Mouse (Mus musculus) lung, postnatal 36 days (tissue): ENCODE measurements around the gene Afap1.

Experiments
- DNase-seq: peaks from one replicate; pipeline ENCODE4 v3.0.0; 2022; ENCODE audit warnings: mixed read lengths

Afap1 gene

DNA sequence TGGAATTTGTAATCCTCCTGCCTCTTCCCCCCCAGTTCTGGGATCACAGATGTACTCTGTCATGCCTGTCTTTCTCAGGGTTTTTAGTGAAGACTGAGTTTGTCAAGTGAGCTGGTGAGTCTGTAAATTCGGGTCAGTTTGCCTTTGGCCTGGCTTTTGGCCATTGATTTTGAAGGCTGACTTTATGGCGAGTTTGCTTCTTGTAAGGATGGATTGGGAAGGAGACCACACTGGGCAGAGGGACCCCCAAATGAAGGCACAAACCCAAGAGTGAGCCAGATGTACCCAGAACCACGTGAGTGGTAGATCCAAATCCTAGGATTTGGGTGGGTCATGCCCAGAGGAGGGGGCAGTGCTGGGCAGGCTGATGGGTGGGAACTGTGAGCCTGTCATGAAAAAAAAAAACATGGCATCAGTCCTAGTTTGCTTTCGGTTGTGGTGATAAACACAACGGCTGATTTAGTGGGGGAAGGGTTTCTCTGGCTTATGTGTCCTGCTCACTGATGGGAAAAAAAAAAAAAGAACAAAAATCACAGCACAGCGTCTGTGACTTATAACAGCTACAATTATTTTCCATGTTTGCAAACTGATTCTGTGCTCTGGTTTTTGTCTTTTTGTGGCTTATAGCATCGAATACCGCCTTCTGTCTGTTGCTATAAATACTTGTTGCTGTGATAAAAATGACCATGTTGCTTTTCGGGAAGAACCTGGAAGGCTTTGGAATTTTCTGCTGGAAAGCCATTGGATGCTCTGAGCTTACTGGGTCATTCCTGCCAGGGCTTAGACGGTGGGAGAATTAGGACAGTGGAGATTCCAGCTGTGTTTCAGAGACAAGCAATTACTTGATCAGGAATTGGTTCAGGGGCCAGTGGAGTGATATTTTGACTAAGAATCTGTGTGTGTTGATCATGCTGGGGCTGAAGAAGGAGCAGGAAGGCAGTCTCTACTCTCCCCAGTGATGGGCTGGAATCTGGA, 45.4 kb downstream of the Afap1 start:
- DNase-seq: no peak

DNA sequence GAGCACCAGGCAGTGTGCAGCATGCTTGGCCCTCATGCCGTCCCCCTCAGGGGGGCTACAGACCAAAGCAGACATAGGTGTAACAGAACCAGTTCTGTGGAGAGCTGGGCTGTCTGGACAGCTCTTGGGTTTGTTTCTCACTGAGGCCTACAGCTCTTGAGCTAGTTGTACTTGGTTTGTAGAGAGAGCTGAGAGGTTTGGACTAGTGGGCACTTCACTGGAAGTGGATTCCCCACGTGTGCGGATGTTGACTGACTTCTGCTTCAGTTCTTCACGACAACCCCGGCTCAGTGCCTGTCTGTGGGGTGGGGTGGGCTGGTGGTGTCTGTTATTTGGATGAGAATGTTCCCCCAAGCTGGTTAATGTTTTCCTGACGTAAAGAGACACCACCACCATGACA, 46.8 kb downstream of the Afap1 start:
- peak; percentile 62 for DNase-seq

DNA sequence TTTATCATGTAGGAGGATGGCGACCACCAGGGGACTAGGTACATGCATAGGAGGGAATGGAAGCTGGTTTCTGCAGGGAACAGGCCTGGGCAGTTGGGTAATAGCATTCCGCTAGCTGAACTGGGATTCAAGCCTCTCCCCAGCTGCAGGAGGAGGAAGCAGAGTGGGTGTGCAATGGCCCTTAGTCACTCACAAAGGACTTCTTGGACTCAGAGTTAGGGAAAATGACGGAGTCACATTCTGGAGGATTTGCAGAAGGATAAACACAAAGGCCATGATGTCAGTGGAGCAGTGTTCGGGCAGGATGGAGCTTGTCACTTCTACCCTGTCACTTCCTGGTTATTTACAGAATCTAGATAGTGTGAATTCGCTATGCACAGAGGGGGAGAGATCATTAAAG, 50.4 kb downstream of the Afap1 start:
- DNase-seq: peak; percentile 52

DNA sequence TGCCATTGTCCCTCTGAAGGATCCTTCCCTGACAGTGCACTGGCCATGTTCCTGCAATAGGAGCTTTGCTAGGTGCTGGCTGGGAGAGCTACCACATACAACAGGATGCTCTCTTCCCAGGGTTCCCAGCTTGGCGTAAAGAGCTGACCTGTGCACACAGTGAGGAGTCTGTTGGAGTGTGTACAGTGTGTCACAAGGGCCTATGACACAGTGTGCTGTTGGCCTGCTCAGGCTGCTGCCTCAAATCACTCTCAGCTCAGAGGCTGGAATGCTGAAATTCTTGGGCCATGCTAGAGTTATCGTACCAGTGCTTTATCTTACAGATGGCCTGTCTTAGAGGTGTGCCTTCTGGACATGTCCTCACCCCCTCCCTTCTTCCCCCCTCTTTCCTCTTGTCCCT, 53.7 kb downstream of the Afap1 start:
- no peak for DNase-seq

DNA sequence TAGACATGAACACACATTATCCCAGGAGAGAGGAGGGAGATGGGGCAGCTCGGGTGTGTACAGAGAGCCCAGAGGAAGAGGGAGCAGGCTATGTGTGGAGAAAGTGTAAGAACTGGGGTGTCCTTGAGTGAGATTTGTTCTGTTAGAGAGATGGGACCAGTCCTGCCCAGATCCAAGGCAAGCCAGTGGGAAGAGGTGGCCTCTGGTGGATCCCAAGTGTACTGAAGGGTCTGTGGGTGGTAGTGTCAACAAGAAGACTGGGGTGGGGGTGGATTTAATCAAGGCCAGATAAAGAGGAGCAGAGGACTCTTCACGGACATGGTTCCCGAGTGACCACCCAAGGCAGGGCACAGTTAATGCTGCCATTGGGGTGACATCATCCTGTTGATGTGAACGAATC, 54.3 kb downstream of the Afap1 start:
- DNase-seq: no peak

DNA sequence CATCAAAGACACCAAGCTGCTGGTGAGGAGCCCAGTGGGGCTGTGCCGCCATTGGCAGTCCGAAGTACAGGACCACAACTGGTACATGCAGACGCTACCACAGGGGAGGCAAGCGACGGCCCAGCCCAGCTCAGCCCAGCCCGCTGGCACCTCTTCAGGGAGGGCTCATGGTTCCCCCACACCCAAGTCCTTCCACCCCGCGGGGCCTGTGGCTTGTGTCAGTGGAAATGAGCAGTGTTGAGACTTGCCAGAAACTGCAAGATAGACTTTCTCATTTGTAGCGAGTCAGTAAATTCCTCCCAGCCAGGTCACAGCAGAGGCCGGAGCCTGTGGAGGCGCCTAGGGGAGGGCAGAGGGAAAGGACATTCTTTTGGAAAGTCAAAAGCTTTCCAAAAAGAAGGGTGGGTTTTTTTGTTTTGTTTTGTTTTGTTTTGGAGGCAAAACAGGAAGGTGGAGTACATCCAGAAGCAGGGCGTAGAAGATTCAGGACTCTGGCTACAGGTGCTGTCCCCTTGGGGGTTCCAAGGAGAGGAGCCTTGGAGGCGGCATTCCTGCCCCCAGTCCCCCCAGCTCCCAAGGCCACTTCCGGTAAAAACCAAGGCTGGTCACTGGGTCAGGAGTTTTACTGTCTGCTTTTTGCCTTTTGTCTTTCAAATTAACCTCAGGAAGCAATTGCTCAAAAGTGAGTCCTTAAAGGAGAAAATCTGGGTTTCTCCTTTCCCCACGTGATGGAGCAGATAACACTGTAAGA, 55.3 kb downstream of the Afap1 start:
- no peak for DNase-seq

DNA sequence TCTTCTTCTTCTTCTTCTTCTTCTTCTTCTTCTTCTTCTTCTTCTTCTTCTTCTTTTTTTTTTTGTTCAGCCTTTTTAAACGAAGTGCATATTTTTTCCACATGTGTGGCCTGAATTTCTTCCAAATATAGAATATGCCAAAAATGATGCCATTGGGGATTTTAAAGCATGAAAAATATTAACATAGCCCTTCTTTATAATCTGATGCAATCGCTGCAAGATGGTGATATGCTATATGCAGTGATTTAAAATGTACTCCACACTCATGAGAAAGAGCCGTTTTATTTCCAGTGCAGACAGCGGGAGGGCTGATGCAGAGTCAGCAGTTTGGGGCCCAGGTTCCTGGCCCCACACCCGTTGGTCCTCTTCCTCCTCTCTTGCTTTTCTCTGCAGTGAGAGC, 55.9 kb downstream of the Afap1 start:
- DNase-seq: no peak

DNA sequence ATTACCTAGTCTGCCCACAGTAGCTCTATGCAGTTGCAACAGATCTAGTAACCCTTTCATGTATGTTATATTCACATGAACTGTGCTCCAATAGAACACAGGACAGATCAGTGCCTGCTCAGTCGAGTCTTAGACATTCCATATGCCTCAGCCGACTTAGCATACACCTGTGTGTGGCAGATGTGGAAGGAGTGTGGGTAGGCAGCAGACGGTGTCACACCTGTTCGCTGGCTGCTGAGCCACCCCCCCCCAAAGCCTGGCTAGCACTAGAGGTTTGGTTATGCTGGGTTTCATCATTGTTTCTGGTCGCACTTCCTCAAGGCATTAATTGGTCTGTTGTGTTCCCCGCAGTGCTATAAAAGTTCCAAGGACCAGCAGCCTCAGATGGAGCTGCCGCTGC, 57.4 kb downstream of the Afap1 start:
- no peak for DNase-seq

DNA sequence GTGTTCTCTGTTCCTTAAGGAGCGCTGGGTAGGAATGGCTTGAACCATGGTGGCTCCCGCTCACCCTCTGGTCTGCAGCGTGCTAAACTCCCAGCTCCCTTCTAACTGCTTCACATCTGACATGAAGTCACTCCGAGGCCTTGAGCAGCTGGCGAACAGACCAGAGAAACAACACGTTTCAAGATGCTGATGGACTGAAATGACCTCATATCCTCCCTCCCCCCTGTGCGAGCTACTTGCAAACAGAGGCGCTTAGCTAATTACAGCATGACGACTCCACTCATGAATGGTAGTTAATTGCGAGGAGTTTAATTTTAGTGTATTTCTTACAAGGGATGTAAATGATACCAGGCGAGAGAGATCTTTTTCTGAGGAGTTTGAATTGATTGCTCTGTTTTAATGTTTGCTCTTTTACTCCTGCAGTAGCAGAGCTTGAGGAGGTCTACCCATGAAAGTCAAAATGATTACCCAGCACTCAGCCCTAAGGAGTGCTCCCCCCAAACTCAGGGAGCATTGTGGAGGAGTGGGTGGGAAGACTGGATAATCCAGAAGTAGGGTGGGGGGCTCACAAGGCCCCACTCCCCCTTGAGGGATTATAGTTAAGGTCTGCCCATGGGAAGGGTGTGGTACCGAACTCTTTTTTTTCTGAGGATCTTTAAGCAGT, 61.1 kb downstream of the Afap1 start:
- no peak for DNase-seq

DNA sequence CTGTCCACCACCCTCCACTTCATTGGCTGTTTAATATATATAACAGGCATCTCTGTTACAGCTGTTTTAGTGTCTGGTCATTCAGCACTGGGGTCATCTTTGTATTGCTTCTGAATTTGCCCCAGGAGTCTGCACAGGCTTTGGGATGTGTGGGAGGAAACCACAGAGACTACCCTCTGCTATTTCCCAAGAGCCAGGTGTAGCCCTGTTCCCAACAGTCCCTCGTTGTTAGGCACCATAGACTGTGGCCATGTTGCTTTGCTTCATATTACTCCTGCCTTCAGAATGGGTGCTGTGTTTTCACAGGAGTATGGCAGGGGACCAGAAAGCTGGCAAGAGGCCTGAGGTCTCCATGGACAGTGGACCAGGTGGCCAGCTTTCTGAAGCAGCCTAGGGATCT, 63.1 kb downstream of the Afap1 start:
- no peak for DNase-seq

DNA sequence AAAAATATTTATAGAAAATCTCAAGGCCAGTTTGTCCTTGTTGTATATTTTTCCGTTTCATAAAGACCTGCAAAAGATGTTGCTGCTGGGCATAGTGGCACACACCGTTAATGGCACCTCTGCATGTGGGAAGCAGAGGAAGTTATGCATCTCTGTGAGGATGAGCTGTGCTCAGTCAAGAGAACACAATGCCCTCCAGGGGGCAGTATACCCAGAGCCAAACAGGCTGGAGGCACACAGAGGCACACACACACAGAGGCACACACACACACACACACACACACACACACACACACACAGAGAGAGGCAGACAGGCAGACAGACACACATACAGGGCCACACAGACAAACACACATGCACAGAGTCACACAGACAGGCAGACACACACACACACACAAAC, 65.6 kb downstream of the Afap1 start:
- DNase-seq: peak; percentile 30

DNA sequence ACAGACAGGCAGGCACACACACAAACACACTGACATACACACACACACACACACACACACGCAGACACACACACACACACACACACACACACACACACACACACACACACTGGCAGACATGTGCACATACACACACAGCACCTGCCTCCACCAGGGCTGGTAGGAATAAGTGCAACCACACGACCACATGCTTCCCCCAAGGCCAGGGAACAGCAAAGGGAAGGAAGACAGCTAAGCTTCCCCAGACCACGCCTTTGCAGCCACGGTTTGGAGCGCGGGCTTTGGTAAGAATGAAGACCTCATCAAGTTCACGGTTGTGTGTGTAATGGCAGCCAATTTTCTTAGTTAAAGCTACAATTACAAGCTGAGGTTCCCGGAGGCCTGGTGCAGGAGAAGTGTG, 67.0 kb downstream of the Afap1 start:
- DNase-seq: no peak

DNA sequence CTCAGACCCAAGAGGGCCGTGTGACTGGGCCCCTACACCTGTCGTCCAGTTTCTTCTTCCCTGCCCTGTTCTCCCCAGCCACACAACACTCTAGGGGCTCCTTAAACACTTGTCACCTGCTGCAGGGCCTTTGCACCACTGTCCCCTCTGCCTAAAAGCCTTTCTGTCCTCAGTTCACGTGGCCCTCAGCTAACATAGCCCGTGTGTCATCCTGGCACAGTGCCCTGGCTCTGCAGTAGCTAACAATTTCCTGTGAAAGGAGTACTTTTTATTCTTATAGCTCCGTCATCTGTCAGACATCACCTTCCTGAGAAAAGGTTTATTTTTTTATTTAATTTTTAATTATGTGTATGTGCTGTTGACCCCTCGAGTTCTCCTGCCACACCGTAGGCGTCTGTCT, 68.2 kb downstream of the Afap1 start:
- no peak for DNase-seq

DNA sequence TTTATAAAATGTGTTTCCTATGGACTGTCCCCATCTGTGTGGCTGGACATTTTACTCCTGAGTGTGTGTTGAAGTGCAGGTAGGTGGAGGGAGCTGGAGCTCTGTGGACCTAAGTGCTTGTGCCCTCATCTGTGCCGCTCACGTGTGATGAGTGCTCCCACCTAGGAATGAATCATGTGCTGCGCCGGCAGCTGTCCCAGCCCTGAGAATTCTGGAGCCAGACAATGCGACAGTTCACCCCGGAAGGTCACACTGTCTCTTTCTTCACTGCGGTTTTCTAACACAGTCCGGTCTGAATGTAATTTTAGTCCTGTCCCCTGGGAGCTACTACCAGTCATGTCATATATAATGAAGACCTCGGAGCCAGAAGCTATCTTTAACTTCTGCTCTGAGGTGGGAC, 70.5 kb downstream of the Afap1 start:
- no peak for DNase-seq

DNA sequence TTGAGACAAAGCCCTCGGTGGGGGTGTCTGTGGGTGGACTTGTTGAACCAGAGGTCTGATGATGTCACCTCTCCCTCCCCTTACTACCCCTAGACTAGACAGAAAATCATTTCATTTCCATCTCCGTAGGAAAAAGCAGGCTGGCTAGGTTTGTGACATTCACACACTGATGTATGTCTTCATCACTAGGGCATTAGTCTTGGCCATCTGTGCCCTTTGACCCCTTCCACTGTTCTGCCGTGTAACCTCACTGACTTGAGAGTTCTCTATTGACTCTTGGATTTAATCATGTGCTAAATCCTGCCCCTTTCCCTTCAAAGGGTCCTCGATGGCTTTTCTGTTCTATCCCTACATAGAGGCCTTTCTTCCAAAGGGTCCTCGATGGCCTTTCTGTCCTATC, 71.9 kb downstream of the Afap1 start:
- DNase-seq: no peak

DNA sequence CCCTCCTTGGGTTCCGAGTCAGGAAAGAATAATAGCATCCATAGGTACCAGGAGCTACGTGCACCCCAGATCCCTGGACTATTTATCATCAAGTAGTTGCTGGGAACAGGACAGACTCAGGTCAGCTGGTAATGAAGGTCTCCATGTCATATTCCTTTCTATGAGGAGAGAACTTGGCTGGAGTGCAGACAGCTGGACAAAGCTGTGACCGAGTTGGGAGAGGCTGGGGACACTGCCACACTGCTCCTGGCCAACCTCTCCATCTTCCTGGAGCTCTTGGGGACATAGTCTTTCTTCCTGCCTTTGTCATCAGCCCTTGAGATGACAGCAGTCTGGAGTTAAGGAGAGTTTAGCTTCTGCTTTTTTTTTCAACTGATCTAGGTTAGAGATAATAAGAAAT, 76.7 kb downstream of the Afap1 start:
- no peak for DNase-seq

DNA sequence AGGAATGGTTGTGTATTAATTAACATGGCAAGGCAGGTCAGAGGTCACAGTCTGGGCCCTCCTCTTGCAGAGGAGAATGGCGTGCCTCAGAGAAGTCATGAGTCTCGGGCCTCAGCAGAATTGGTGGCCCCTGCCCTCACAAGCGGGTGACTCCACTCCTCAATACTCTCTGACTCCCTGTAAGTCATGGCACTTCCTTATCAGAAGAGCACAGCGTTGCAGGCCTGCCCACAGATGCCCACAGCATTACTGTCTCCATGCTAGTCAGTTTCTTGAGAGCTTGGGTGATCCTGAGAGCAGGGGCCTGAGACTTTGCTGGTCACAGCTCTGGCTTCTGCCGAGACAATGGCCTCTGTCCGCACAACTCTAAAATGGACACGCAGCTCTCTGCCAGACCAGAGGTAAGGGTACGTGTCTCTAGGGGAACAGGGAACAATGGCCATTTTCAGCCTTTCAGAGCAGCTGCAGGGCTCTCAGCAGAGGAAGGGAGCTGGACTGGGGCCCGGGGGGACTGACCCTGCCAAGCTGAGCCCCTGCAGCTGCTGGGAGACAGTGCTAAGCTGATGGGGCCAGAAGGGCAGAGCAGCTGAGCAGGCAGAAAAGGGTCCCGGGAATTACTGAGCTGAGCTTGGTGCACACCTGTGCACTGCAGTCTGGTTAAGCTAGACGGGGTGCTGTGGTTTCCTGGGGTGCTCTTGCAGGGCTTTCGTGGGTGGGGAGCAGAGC, 77.4 kb downstream of the Afap1 start:
- peak; percentile 50 for DNase-seq

DNA sequence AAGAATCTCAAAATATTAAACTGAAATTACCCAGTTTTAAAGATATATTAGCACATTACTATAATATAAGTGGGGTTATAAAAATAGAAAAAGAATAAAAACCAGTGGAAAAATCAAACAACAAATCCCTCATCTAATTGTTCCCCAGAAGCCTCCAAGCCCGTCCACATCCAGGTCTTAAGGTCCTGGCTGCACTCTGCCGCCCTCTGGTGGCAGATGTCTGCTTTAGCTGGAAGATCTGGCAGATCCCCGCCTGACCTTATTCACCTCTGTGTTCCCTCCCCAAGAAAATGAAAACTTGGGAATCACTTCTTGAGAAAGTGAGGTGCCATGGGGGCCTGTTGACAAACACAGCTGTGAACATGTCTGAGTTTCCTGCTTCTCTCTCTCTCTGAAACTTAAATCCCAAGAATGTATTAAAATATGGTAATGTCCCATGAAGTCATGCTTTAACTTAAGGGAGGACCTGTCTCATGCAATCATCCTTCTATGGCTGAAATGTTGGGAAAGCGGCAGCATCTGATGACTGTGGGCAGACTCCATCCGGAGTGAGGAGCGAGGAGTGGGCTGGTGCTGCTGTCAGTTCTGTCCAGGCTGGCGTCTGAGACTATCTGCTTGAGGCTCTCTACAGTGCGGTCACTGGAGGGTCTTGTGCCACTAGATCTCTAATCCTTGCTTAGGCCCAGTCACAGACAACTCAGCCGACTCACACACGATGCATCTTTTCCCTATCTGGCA, 78.9 kb downstream of the Afap1 start:
- peak; percentile 83 for DNase-seq

DNA sequence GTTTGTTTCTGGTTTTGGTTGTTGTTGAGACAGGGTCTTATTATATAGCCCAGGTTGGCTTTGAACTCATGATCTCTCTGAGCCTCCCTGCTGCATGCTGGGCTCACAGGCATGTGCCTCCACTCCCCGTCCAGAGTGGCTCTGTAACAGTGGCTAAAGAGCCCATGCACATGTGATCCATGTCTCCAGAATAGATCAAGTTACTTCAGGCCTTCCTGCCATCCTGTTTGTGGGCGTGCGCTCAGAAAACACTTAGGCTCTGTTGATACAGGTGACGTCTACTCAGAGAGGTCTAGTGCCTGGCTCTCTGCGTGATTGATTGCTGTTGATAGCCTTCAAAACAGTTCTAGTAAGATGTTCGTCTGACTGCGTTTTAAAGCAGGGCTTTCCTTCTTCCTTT, 79.6 kb downstream of the Afap1 start:
- peak; percentile 51 for DNase-seq

DNA sequence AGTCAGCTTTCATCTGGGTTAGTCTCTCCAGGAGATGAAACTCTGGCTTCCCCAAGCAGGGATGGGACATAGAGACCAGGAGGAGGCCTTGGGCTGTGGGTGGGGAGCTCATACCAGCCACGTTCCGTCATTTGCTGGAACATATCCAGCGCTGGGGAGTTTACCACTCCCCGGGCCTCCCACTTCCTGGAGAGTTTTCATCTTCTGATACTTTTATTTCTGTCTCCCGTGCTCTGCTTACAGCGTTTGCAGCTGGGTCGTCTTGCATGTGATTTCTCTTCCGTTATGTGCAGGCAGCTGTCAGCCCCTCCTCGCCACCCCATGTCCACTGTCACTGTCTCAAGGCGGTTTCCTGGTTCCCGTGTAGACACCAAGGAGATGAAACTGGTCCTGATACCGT, 80.7 kb downstream of the Afap1 start:
- DNase-seq: peak; percentile 91

DNA sequence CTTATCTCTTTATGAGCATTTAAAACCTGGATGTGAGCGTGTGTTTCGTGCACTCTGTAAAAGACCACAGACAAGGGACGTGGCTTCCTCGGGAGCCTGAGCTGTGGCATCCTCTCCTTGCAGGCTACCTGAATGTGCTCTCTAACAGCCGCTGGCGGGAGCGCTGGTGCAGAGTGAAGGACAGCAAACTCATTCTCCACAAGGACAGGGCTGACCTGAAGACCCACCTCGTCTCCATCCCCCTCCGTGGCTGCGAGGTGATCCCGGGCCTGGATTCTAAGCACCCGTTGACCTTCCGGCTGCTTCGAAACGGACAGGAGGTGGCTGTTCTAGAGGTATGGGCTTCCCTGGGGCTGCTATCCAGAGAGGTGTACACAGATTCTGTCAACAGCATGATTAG, 81.1 kb downstream of the Afap1 start:
- no peak for DNase-seq

DNA sequence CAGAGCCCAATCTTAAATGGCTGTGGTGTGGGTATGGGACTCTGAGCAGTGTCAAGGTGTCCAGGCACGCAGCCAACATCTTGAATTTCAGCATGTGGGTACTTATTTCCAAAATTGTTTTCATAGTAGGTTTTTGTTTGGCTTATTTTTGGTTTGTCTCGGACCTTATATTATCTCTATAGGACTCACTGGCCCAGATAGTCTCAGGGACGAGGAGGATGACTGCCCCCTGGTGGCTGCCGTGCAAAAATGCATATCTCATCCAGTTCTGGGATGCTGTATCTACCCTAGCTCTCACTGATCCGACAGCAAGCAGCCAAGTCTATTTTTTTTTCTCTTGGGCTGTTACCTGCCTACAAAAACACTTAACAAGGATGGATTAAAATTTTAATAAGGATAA, 82.6 kb downstream of the Afap1 start:
- DNase-seq: peak; percentile 60
